Mouse (Mus musculus): ENCODE results near the gene Fam162a.
A peak's percentile ranks its signal among the peaks of the same experiment; 100 is the strongest.
"Not testable (repeated sequence)": the region's sequence is repeated elsewhere in the genome, so short reads cannot be mapped to it uniquely, and the experiment has no call there.

The Fam162a gene

DNA sequence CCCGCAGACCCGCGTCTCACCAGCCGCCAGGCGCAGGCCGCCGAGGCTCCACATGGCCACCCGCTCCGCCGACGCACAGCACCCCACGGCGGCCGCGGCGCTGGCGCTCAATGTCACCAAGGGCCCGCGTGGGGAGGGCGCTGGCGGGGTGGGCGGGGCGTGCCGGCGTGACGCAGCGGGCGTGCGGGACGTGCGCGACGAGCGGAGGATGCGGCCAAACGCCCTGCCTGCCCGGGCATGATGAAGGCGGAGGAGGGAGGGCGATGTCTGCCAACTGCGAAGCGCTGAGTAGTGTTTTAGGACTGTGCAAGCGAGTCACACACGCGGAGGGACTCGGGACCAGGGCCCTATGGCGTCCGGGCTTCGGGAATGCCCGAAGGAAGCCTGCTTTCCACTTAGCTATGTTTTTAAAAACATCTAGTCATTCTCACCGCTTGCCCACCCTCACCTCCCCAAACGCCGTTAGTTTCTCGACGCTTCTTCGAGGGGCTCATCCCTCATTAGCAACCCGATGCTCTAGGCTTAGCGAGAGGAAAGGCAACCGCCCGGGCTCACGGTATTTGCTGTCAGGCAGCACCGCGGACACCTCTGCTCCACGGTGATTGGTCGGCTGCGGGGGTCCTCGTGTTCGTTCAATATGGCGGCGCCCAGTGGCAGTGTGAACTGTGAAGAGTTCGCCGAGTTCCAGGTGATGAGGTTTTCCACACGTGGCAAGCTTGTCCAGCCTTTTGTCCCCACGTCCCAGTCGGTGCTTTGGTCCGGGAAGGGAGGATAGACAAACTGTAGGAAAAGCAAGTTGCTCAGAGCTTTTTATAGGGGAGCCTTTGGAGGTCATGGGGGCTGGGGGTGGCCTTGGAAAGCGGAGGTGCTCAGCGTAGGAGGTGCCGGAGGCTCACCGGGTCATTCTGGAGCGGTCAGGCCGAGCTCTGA lies at the start of gene Fam162a, which contains the start of gene Ccdc58:
TSS of gene Fam162a (minus strand) at position 145 of the 930 bp plus-strand sequence.
TSS of gene Ccdc58 (plus strand) at position 236 of the 930 bp plus-strand sequence.
- peak; percentile 93 for DNase-seq

DNA sequence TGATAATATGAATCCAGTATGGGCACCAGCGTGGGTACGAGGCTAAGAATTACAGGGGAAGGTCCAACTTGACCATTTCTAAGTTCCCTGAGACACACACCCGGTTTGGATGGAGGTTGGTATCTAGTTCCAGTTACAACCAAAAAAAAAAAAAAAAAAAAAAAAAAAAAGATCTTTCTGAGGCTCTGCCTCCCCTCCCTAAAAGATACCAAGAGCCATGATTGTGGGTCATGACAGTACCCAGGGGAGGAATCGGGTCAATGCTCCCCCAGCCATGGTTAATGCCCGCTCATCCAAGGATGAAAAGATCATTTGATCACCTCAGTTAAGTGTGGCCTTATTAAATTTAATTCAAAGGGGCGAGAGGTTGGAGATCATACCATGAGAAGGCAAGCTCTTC lies 44.4 kb upstream of the Fam162a start:
- not testable (repeated sequence) for DNase-seq

DNA sequence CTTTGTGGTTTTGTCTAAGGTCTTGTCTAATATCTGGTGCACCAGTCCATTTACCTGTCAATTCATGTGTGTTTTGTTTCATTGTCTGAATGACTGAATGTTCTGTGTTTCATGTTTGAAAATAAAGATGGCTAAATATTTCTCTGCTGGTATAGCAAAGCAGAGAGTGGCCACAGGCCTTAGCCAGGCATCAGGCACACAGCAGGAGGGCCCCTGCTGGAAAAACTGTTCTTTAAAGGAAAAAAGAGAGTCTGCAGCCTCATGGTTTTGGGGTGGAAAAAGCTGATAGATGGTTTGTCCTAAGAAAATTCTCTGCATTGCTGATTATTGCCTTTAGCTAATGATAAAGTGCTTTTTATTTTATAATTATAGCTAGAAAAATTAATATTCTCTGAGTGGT lies 40.1 kb upstream of the Fam162a start:
- DNase-seq = peak; percentile 54

DNA sequence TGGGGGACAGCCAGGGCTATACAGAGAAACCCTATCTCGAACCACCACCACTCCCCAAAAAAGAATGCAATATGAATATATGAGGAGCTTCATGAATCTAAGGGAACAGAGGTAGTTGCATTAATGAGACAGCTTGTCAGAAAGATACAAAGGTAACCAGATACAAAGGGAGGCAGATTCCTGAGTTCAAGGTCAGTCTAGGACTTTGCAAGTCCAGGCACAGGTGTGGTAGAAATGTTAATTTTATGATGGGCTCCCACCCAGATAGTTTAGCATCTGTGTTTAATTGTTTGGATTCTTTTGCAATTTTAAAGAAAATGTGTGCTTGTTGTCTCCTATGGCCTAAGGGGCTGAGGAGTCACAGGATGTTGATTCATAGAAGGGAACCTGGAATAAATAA lies 30.8 kb upstream of the Fam162a start:
- DNase-seq = no peak

DNA sequence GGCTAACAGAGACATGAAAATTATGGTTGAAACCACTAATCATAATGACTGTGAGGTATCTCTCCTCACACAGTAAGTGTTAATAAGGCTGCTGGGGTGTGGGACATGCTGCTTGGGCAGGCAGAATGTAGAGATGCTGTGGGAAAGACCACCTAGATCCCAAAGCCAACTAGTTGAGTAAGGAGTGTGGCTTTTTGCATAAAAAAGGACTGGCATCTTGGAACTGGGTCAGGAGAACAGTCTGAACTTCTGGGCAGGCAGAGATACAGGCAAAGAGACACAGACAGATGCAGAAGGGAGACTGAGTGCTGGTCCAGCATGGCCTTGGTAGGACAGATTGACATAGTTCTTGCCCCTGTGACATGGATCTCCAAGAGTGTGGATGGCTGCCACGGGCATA lies 30.1 kb upstream of the Fam162a start:
- DNase-seq = no peak

DNA sequence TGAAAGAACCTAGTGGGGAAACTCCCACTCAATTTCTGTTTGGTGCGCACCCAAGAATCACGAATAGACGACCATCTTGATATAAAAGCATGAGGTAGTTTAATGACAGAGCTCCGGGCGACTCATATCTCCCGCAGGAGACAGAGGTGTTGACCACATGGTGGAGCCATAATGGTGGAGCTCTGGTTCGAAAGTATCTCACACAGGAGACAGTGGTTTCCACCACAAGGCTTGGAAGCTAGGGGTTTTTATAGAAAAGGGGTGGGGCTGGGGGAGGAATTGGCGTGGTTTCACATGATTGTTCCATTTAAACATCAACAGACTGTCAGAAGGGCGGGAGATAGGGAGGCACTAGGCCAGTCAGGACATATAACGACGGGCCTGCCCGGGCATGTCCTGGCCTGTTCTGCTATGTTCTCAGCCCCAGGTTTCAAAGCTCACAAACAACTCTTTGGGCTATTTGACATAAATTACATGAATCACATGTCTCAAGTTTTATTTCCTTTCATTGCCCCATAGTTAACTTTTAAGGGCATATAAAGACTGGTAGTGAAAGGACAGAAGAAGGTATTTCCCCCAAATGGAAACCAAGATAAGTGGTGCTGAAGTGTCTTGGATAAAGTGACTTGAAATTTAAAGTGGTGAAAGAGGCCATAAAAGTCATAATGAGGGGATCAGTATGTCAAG lies 26.6 kb upstream of the Fam162a start:
- not testable (repeated sequence) for DNase-seq

DNA sequence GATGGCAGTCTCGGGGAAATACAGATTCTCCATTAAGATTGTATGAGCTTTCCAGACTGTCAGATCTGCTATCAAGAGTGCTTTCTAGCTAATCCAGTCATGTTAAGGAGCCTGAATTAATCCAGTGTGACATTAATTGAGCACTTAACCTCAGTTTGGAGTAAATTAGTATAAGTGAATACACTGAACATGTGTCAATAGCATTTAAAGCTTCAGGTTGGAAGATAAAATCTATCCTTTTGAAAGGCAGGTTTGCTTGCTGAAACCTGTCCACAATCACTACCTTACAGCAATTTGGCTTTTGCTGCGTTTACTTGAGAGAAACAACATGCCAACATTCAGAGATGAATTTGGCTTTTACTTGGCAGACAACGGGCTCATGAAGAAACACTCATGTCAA lies 22.7 kb upstream of the Fam162a start:
- DNase-seq = no peak

DNA sequence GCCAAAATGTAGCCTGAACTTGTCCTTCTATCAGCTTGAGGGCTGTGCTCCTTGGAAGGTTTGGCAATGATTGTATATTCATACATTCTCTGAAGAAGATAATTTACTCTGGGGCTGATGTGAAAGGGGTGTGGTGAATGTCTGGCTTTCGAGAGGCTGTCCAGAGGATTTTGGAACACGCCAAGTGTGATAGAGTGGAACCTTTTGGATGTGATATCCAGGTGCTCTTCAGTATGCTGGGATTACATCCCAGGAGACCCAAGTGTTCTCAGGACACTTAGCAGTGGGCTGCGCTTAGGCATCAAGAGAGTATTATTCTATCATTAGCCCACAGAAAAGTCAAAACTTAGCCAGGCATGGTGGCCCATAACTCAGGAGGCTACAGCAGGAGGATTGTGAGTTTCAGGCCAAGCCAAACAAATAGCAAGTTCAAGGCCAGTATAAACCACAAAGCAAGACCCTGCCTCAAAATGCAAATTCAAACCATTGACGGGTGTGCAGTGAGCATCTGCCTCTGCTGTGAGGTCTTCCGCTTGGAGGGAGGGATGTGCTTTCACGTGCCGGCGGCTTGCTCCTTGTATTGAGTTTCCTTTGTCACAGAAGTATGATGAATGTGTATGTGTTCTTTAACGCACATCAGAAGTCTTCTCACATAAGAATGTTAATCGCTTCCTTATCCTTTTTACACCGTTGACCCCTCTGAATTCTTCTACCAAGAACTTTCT lies 19.6 kb upstream of the Fam162a start:
- no peak for DNase-seq

DNA sequence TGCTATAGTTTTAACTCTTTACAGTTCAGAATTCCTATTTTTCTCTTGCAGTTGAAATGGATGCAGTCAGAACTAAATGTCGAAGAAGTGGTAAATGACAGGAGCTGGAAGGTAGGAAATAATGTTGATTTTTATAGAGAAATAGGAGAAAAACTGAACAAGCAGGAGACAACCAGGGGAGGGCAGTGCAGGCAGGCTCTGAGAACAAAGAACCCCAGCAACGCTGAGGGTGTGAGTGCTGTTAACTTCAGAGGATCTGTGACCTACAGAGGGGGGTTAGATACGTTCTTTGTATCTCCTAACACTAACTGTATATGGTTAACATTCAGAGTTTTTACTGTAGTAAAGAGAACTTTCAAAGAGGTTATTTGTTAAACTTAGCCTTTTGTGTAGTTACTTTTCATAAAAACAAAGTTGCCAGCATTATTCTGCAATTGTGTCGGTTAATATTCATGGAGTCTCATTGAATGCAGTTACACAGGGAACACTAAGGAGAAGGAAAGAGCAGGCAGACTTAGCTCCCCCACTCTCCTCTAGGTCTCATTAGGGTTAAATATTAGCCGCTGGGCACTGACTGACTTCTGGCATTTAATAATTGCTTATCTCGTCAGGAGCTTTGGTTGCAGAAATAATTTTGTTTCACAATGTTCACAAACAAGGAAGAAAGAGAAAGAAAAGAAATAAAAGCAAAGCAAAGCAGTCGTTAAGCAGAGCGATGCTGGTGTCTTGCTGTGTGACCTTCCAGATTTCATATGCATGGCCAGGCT lies 18.6 kb upstream of the Fam162a start:
- DNase-seq = no peak

DNA sequence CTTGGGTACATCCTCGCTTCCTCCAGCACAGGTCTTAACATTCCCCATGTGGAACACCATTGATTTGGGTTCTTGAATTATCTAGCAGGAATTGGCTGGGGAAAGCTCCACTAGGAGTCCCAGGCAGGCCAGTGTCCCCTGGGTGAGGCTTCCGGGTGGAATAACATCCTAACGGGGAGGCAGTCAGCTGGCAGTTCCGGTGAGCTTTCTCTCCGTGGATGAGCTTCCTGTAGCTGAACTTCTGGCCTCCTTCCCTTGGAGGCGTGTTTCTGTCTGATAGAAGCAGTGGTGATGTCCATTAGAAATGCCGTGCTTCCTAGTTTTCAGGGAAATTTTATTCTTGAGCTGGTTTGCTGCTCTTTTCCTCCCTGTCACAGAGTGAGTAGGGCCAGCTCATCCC lies 17.7 kb upstream of the Fam162a start:
- DNase-seq = no peak

DNA sequence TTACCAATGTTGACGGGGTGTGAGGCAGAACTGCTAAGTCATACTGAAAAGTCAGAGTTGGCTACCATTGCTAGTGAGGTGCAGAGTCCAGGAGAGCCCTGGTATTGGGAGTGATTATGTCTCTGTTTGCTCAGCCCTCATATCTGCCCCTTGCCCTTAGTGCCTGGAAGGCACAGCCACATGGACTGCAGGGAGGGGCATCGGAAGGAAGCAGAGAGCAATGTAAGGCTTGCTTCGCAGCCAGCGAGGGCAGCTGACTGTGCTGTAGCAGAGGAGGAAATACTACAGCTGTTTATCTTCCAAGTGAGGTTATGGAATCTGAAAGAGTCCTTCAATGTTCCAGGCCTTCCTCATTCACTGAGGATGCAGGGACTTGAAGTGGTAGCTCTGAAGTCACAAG lies 16.5 kb upstream of the Fam162a start:
- no peak for DNase-seq

DNA sequence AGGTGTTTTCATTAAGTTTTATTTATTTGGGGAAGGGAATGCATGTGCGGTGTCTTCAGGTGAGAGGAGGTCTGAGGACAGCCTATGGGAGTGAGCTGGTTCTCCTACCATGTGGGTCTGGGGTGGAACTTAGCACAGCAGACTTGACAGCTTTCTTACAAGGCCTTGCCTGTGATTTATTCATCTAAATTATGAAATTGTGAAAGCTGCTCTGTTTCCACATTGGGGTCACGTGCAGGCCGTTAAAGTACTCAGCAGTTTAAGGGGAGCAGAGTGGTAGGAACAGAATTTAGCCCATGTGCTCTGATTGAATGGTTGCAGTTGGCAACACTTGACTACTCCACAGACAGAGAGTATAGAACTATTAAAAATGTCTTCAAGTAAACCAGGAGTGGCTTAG lies 8.5 kb upstream of the Fam162a start:
- no peak for DNase-seq

DNA sequence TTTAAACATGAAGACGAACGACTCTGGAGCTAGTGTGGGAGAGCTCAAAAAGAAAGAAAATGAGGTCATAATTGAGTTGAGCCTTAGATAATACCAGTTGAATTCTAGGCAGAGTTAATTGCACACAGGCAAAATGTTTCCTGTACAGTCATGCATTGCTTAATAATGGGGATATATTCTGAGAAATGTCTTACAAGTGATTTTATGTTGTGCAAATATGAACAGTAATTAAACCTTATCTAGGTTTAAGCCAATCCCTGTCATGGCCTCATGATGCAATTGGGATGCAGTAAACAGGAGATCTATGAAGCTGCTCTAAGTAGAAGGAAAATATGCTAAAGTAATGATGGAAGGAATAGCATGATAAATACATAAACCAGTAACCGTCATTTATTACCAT lies 3.4 kb upstream of the Fam162a start:
- no peak for DNase-seq

DNA sequence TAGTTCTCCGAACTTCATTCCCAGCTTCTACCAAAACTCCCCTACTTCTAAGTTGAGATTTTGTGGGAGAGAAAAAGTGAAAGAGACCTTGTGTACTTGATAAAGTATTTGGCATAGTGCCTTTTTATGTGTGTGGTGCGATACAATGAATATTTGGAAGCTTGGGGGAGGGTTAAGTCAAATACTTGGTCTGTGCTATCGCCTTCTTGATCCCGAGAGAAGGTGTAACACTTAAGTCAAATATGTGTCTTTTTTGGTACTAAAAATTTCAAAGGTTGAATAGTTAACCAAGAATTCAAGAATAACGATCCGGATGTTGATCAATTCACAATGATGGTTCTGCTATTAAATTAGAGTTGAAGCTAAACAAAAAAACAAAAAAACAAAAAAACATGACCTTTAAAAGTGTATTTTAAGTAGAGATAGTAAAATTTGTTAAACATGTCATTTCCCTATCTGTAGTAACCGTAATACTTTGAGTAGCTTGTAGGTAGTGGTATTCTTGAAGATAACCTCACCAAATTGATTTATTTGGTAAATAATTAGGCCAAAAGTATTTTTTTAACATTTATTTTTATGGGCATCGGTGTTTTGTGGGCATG lies 1.1 kb upstream of the Fam162a start:
- DNase-seq = no peak

DNA sequence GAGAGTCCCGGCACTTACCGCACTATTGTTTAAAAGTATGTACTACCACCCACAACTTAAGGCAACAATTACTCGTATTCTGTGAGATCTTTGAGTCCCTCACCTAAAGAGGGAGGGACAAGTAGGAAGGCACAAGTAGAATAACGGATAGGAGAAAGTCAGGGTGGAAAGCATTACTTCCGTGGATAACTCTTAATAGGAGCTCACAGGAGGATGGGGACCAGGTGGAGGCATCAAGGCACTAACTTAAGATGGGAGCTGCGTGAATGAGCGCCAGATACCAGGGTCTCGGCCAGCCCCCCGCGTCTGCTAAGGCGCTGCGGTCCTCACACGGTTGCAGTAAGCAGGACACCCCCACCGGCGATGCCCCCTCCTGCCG lies 334 bp downstream of the Fam162a start:
- no peak for DNase-seq

DNA sequence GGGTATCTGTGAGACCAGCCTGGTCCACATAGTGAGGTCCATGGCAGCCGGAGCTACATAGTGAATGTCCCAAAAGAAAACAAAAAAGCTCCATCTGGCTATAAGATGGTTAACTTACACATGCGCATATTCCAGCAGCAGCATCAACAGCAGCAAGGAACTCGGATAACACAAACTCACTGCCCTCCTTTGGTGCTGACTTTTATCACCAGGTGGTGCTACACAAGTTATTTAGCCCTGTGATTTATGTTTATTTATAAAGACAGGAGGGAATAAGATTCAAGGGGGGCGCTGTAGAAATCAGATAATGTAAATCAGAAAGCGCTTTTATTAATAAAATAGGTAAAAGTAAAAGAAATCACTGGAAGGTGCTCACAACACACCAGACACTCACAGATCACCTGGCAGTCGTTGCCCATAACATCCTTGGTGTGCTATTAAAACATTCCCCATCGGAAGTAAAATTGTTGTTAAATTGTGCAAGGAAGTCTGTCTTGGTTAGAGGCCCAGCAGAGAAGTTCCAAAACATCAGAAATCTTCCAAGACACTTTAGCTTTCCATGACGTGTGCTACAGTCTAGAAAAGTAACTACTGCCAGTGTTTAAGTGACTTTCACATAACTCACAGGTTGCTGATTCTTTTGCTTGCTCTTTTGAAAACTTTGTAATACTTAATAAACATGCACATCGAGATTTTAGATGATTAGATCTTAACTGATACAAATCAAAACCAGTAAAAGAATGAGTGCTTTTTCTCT lies 1.4 kb downstream of the Fam162a start:
- DNase-seq = peak; percentile 35

DNA sequence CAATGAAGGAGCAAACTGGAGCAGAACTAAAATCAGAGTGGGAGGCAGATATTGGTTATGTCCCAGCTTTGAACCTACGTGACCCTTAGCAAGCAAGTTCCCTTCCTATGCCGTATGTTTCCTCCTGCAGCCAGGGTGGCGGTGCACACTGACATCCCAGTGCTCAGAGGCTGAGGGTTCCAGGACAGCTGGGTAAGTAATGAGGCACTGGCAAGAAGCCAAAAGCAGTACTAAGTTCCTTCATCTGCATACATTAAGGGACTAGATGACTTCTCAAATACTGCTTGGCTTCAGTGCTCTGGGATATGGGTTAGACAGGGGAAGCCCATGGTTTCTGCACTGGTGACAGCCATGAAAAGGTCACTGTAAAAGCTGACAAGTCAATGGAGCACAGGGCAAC lies 3.0 kb downstream of the Fam162a start:
- DNase-seq = no peak

DNA sequence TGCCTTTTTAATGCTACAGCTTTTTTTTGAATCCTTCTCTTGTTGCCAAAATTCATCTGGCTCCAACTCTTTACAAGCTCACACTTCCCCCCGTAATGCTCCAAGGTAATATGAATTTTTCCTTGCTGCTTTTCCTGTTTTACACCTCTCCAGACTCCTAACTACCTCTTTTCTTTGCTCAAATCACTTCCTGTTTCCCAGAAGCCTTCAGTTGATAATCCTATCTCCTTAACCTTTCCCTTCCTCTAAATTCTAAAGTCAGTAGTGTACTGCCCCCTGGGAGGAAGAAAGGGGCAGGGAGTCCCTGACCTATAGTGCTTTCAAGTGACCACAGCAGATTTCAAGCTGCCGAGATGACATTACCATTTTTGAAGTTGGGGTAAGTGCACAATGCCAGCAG lies 3.7 kb downstream of the Fam162a start:
- no peak for DNase-seq

DNA sequence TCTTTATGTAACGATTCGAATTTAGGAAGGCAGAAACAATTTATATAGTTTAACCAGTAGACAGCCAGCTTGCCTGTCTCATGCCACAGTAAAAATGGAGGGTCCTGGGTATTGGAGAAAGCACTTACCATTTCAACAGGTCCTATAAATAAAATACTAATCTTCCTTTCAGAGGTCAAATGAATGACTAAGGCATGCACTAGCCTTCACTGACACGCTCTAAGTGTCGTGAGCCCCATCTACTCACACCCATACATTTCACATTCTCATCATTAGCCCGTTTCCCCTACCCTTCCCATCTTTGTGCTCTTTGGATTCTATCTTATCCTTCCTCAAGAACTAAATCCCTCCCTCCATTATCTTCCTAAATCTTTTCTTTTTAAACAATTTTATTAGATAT lies 6.5 kb downstream of the Fam162a start:
- DNase-seq = no peak

DNA sequence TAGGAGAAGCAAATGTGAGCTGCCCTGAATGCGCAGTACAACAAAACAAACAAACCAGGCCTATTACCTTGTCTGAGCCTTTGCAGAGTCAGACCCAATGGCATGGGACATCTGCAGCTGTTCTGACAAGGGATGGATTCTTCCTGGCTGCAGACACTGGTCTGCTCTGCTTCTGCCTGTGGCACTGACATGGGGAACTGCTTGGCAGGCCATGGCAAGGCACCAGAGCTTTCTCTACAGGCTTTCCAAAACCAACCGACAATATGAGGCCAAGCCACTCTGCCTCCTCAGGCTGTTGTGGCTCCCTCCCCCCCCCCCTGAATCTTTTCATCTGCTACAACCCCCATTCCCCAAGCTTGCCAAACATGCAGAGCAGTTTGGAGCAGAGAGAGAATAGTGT lies 8.1 kb downstream of the Fam162a start:
- DNase-seq = no peak

DNA sequence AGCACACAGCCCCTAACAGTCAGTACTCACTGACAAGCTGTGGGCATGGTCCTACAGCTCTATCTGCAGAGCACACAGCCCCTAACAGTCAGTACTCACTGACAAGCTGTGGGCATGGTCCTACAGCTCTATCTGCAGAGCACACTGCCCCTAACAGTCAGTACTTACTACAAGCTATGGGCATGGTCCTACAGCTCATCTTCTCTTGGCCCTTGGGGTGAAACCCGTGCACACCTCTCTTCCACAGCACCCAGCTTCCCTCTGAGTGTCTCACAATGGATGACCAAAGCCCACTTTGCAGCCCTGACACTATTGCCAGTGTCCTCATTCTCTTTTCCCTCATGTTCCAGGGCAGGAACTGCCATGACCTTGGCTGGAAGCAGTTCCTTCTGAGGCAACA lies 8.9 kb downstream of the Fam162a start:
- DNase-seq = not testable (repeated sequence)

Measured in cerebellum, adult 9-10 months (tissue).